In genomic region chr2:63556858-63557419, GRCm38 (mm10) we compare ENCODE assay signal across 19 mouse cellular contexts.
"Had no signal": no experiment of that assay in that cellular context is flagged by ENCODE, and none has a peak within 500 bp of the region (broad histone marks: within the 10 kb centered on the region; RNA-seq: fewer than 3 reads in every experiment).

No protein-coding gene starts in this region.

- H3K4me1 ChIP-seq: kidney, embryonic 15.5 days; limb, embryonic 10.5 days; limb, embryonic 13.5 days; liver, embryonic 12.5 days; liver, embryonic 15.5 days; lung, embryonic 15.5 days; megakaryocyte, embryonic 14.5 days; midbrain, embryonic 10.5 days; midbrain, embryonic 13.5 days; neural tube, embryonic 12.5 days; neural tube, embryonic 15.5 days had no signal

- ATAC-seq: liver, embryonic 12.5 days; midbrain, embryonic 13.5 days had no signal

- H3K27ac ChIP-seq: kidney, embryonic 15.5 days; limb, embryonic 10.5 days; limb, embryonic 13.5 days; liver, embryonic 12.5 days; liver, embryonic 15.5 days; lung, embryonic 15.5 days; midbrain, embryonic 10.5 days; midbrain, embryonic 13.5 days; neural tube, embryonic 12.5 days; neural tube, embryonic 15.5 days had no signal

- H3K4me2 ChIP-seq: kidney, embryonic 15.5 days; limb, embryonic 13.5 days; liver, embryonic 12.5 days; liver, embryonic 15.5 days; lung, embryonic 15.5 days; midbrain, embryonic 13.5 days; neural tube, embryonic 12.5 days; neural tube, embryonic 15.5 days had no signal

- H3K36me3 ChIP-seq: kidney, embryonic 15.5 days; limb, embryonic 10.5 days; limb, embryonic 13.5 days; liver, embryonic 12.5 days; liver, embryonic 15.5 days; lung, embryonic 15.5 days; midbrain, embryonic 10.5 days; midbrain, embryonic 13.5 days; neural tube, embryonic 12.5 days; neural tube, embryonic 15.5 days had no signal

- H3K9ac ChIP-seq: kidney, embryonic 15.5 days; limb, embryonic 13.5 days; liver, embryonic 12.5 days; liver, embryonic 15.5 days; lung, embryonic 15.5 days; midbrain, embryonic 13.5 days; neural tube, embryonic 12.5 days; neural tube, embryonic 15.5 days had no signal

- H3K4me3 ChIP-seq: kidney, embryonic 15.5 days; limb, embryonic 10.5 days; limb, embryonic 13.5 days; liver, embryonic 12.5 days; liver, embryonic 15.5 days; lung, embryonic 15.5 days; megakaryocyte, embryonic 14.5 days; midbrain, embryonic 10.5 days; midbrain, embryonic 13.5 days; neural tube, embryonic 12.5 days; neural tube, embryonic 15.5 days had no signal

- H3K9me3 ChIP-seq: kidney, embryonic 15.5 days; limb, embryonic 10.5 days; limb, embryonic 13.5 days; liver, embryonic 12.5 days; liver, embryonic 15.5 days; lung, embryonic 15.5 days; midbrain, embryonic 10.5 days; midbrain, embryonic 13.5 days; neural tube, embryonic 12.5 days; neural tube, embryonic 15.5 days had no signal

- DNase-seq: kidney, postnatal 10 days; kidney, postnatal 36 days; liver; lung, adult 18-20 months; lung, postnatal 10 days; lung, postnatal 36 days; thymus, adult 18-20 months; thymus, postnatal 36 days had no signal

- H3K27me3 ChIP-seq: kidney, embryonic 15.5 days; limb, embryonic 13.5 days; liver, embryonic 12.5 days; liver, embryonic 15.5 days; lung, embryonic 15.5 days; megakaryocyte, embryonic 14.5 days; midbrain, embryonic 13.5 days; neural tube, embryonic 12.5 days; neural tube, embryonic 15.5 days had no signal
